12 mouse cellular contexts compared by ENCODE assay signal in the genomic region with DNA sequence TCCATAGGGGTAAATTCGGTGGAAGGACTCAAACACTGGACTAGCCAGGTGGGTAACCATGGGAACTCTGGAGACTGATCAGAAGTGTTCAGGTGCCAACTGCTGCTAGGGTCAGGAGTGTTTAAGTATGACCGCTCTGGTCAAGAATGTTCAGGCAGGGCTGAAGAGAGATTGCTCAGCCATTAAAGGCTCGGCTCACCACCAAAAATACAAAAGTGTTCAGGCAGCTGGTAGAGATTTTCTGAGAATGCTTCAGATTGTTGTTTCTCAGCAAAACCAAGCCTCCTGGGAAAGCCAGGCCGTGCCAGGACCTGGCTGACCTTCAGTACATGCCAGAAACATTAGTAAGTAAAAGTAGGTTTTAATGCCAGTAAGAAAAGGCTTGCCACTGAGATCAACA. TPM values are rescaled to one million over a fixed set of nuclear protein-coding genes. Genes with fewer than 3 reads are reported as not detected.
DNase-seq lines count a peak whose midpoint lies in the region; ATAC-seq and TF ChIP-seq lines count a peak whose summit lies in the region.
"Had no signal": no experiment of that assay in that cellular context is flagged by ENCODE, and none has a peak within 500 bp of the region (broad histone marks: within the 10 kb centered on the region; RNA-seq: fewer than 3 reads in every experiment).

No protein-coding gene starts in this region.

- no peaks in the 10 kb centered on the region for H3K27me3 ChIP-seq in heart, embryonic 15.5 days
- no peaks in the 10 kb centered on the region for H3K27me3 ChIP-seq in myocyte (ENCODE audit: control insufficient read depth, insufficient read depth, insufficient read length)
- no peaks in the 10 kb centered on the region for H3K27me3 ChIP-seq in intestine, postnatal 0 days (replicated peaks; ENCODE audit: control insufficient read depth, insufficient read depth, low read length)
- no peaks in the 10 kb centered on the region for H3K27me3 ChIP-seq in midbrain, embryonic 14.5 days (ENCODE audit: control insufficient read depth, insufficient read depth, low read length)
- H3K27me3 ChIP-seq in liver, embryonic 12.5 days (replicated peaks) = no peaks in the 10 kb centered on the region
- H3K27me3 ChIP-seq: embryonic facial prominence, embryonic 15.5 days; stomach, embryonic 15.5 days had no signal

- no peaks in the 10 kb centered on the region for H3K36me3 ChIP-seq in heart, embryonic 15.5 days
- no peaks in the 10 kb centered on the region for H3K36me3 ChIP-seq in myocyte (ENCODE audit: control insufficient read depth, insufficient read depth)
- no peaks in the 10 kb centered on the region for H3K36me3 ChIP-seq in intestine, postnatal 0 days (ENCODE audit: control insufficient read depth, insufficient read depth)
- no peaks in the 10 kb centered on the region for H3K36me3 ChIP-seq in midbrain, embryonic 14.5 days (ENCODE audit: control insufficient read depth, insufficient read depth, low read length)
- H3K36me3 ChIP-seq in liver, embryonic 12.5 days = no peaks in the 10 kb centered on the region
- H3K36me3 ChIP-seq: embryonic facial prominence, embryonic 15.5 days; stomach, embryonic 15.5 days had no signal

- no peak overlapping the region for H3ac ChIP-seq in myocyte (ENCODE audit: control insufficient read depth, insufficient read length)

- no peak for TF ChIP-seq CTCF in intestine, postnatal 0 days (IDR thresholded peaks at IDR 0.05; ENCODE audit: low read depth)

- H3K79me2 ChIP-seq in myocyte (ENCODE audit: control insufficient read depth, insufficient read depth) = no peaks in the 10 kb centered on the region

- H3K4me3 ChIP-seq in heart, embryonic 15.5 days = no peak overlapping the region
- no peak overlapping the region for H3K4me3 ChIP-seq in myocyte
- no peak overlapping the region for H3K4me3 ChIP-seq in intestine, postnatal 0 days (ENCODE audit: low read depth, low read length)
- no peak overlapping the region for H3K4me3 ChIP-seq in midbrain, embryonic 14.5 days (replicated peaks; ENCODE audit: low read depth, low read length)
- H3K4me3 ChIP-seq in liver, embryonic 12.5 days = no peak overlapping the region
- H3K4me3 ChIP-seq: embryonic facial prominence, embryonic 15.5 days; stomach, embryonic 15.5 days had no signal

- H3K4me1 ChIP-seq in heart, embryonic 15.5 days (replicated peaks) = peaks cover 13% of the 10 kb centered on the region
- H3K4me1 ChIP-seq in intestine, postnatal 0 days (replicated peaks; ENCODE audit: control insufficient read depth, insufficient read depth, low read length) = no peaks in the 10 kb centered on the region
- no peaks in the 10 kb centered on the region for H3K4me1 ChIP-seq in midbrain, embryonic 14.5 days (ENCODE audit: control insufficient read depth, insufficient read depth, low read length)
- no peaks in the 10 kb centered on the region for H3K4me1 ChIP-seq in liver, embryonic 12.5 days
- H3K4me1 ChIP-seq: embryonic facial prominence, embryonic 15.5 days; stomach, embryonic 15.5 days had no signal

- TF ChIP-seq POLR2A in myocyte (IDR thresholded peaks at IDR 0.05; ENCODE audit: insufficient read length, low read depth) = no peak

- ATAC-seq in heart, embryonic 15.5 days (replicated peaks; ENCODE audit: insufficient number of reproducible peaks, insufficient read depth, low FRiP score, low read depth) = no peak; the same call in 1 of the 2 replicates
- ATAC-seq in intestine, postnatal 0 days = no peak
- no peak for ATAC-seq in midbrain, embryonic 14.5 days (ENCODE audit: low FRiP score, low TSS enrichment)
- ATAC-seq in liver, embryonic 12.5 days = no peak
- ATAC-seq: hindbrain, postnatal 0 days had no signal

- H3K4me2 ChIP-seq in heart, embryonic 15.5 days = no peak overlapping the region
- peak overlapping the region; percentile 74 for H3K4me2 ChIP-seq in myocyte (ENCODE audit: low read depth)
- H3K4me2 ChIP-seq in intestine, postnatal 0 days (replicated peaks; ENCODE audit: low read depth) = no peak overlapping the region
- H3K4me2 ChIP-seq in midbrain, embryonic 14.5 days (ENCODE audit: low read length) = no peak overlapping the region
- H3K4me2 ChIP-seq in liver, embryonic 12.5 days = no peak overlapping the region
- H3K4me2 ChIP-seq: embryonic facial prominence, embryonic 15.5 days; stomach, embryonic 15.5 days had no signal

- DNase-seq in lung, adult 18-20 months = peak; percentile 41 to 44
- no peak for DNase-seq in lung, postnatal 4 days
- DNase-seq in adrenal gland, postnatal 10 days = peak; percentile 79
- DNase-seq in midbrain, embryonic 14.5 days = no peak

- no peak overlapping the region for H3K9ac ChIP-seq in heart, embryonic 15.5 days
- no peak overlapping the region for H3K9ac ChIP-seq in intestine, postnatal 0 days (ENCODE audit: low read depth, low read length)
- no peak overlapping the region for H3K9ac ChIP-seq in midbrain, embryonic 14.5 days (replicated peaks; ENCODE audit: low read length)
- no peak overlapping the region for H3K9ac ChIP-seq in liver, embryonic 12.5 days
- H3K9ac ChIP-seq: embryonic facial prominence, embryonic 15.5 days; stomach, embryonic 15.5 days had no signal

- no peaks in the 10 kb centered on the region for H3K9me3 ChIP-seq in heart, embryonic 15.5 days (replicated peaks)
- H3K9me3 ChIP-seq in intestine, postnatal 0 days (ENCODE audit: control insufficient read depth) = no peaks in the 10 kb centered on the region
- H3K9me3 ChIP-seq in midbrain, embryonic 14.5 days (ENCODE audit: control insufficient read depth, low read length) = no peaks in the 10 kb centered on the region
- no peaks in the 10 kb centered on the region for H3K9me3 ChIP-seq in liver, embryonic 12.5 days (replicated peaks)
- H3K9me3 ChIP-seq: embryonic facial prominence, embryonic 15.5 days; stomach, embryonic 15.5 days had no signal

- H3K27ac ChIP-seq in heart, embryonic 15.5 days = peak overlapping the region; percentile 75
- no peak overlapping the region for H3K27ac ChIP-seq in intestine, postnatal 0 days (ENCODE audit: low read depth, low read length)
- no peak overlapping the region for H3K27ac ChIP-seq in midbrain, embryonic 14.5 days (replicated peaks; ENCODE audit: low read depth, low read length)
- H3K27ac ChIP-seq in liver, embryonic 12.5 days = no peak overlapping the region
- H3K27ac ChIP-seq: embryonic facial prominence, embryonic 15.5 days; hindbrain, postnatal 0 days; stomach, embryonic 15.5 days had no signal

- 55% methylated on average over 4 of the region's 4 CpGs for WGBS in heart, embryonic 15.5 days
- 70% methylated on average over 4 of the region's 4 CpGs for WGBS in intestine, postnatal 0 days
- 77% methylated on average over 4 of the region's 4 CpGs for WGBS in midbrain, embryonic 14.5 days
- 65% methylated on average over 4 of the region's 4 CpGs for WGBS in liver, embryonic 12.5 days (ENCODE audit: insufficient replicate concordance)

TF ChIP-seq in myocyte, 11 proteins besides CTCF, POLR2A, EP300 and RAD21:
- TF ChIP-seq MYOG (IDR thresholded peaks at IDR 0.05; ENCODE audit: control insufficient read depth in 1 of 3, insufficient read depth in 1 of 3, insufficient read length in 2 of 3, low read depth in 2 of 3) = peak in 2 of 3 experiments; percentile 5 to 41
- TF ChIP-seq TCF12 (IDR thresholded peaks at IDR 0.05; ENCODE audit: insufficient read depth, poor library complexity, severe bottlenecking) = peak; percentile 49
- no peak for TF ChIP-seq MAX (IDR thresholded peaks at IDR 0.05; ENCODE audit: low read depth)
- no peak for TF ChIP-seq E2F4 (IDR thresholded peaks at IDR 0.05; ENCODE audit: insufficient read depth)
- TF ChIP-seq MYOD1 (IDR thresholded peaks at IDR 0.05; ENCODE audit: control insufficient read depth in 1 of 3, insufficient read length in 2 of 3, low read depth in 2 of 3) = peak in 2 of 3 experiments; percentile 3 to 6
- no peak for TF ChIP-seq SRF (IDR thresholded peaks at IDR 0.05; ENCODE audit: control insufficient read depth, insufficient read length, low read depth)
- 0 out of 2 replicates have a peak, but pooled peaks have one; percentile 17 for TF ChIP-seq CEBPB (IDR thresholded peaks at IDR 0.05; ENCODE audit: insufficient read depth, poor library complexity, severe bottlenecking)
- no peak for TF ChIP-seq TCF3 (IDR thresholded peaks at IDR 0.05; ENCODE audit: insufficient read length, low read depth)
- no peak for TF ChIP-seq REST (IDR thresholded peaks at IDR 0.05; ENCODE audit: insufficient read depth, insufficient read length)
- no peak for TF ChIP-seq USF1 (IDR thresholded peaks at IDR 0.05; ENCODE audit: low read depth)
- no peak for TF ChIP-seq POLR2AphosphoS2 (IDR thresholded peaks at IDR 0.05; ENCODE audit: insufficient read length, low read depth)

RNA-seq across cellular contexts. Expression of a gene that starts 9.7 kb away (rescaled TPM):
- not detected for total RNA-seq in adrenal gland, postnatal 10 days (2021)
- polyA plus RNA-seq in heart, embryonic 15.5 days (2015; fragmentation: Nextera tagmentation; extraction: Ambion mirVana) = 0.11 TPM in 1 of 2 replicates, not detected in the other
- polyA plus RNA-seq in myocyte (2012; fragmentation: generic; extraction: Trizol) = not detected
- polyA plus RNA-seq in intestine, postnatal 0 days (2015; fragmentation: Nextera tagmentation; extraction: Ambion mirVana) = not detected in 2 replicates
- polyA plus RNA-seq in midbrain, embryonic 14.5 days (2014; fragmentation: Nextera tagmentation; extraction: Ambion mirVana) = 0.22 TPM in 1 of 2 replicates, not detected in the other
- not detected in 2 replicates for polyA plus RNA-seq in liver, embryonic 12.5 days (2016; fragmentation: Nextera tagmentation; extraction: Ambion mirVana)
- total RNA-seq: hindbrain, postnatal 0 days; megakaryocyte-erythroid progenitor cell, adult 5-6 weeks had no signal
- polyA plus RNA-seq: stomach, embryonic 15.5 days had no signal

Comparison
In these comparisons a context has a peak if more than half of its experiments do, and no peak if none do; other contexts are left out.
1. DNase-seq: peak in lung, adult 18-20 months (2 of 2) and adrenal gland, postnatal 10 days (single experiment); none in lung, postnatal 4 days (0 of 2) and midbrain, embryonic 14.5 days (single experiment).